Comparison of ENCODE assay signal across 8 mouse cellular contexts in genomic region chr2:30237199-30237880, GRCm38 (mm10). TPM values are rescaled to one million over a fixed set of nuclear protein-coding genes. Genes with fewer than 3 reads are reported as not detected.
DNase-seq lines count a peak whose midpoint lies in the region; ATAC-seq and TF ChIP-seq lines count a peak whose summit lies in the region.

Gene Lrrc8a, plus strand, starts transcription at chr2:30237715.

- WGBS in embryonic facial prominence, embryonic 13.5 days = under 1% methylated on average over 60 of the region's 67 CpGs
- under 1% methylated on average over 67 of the region's 67 CpGs for WGBS in heart, adult 2 months
- WGBS in limb, embryonic 13.5 days = under 1% methylated on average over 67 of the region's 67 CpGs
- under 1% methylated on average over 61 of the region's 67 CpGs for WGBS in midbrain, embryonic 16.5 days

- peak; percentile 99 for DNase-seq in 3134 (ENCODE audit: extremely low read depth, insufficient read length, low spot score)
- peak; percentile 100 for DNase-seq in adrenal gland, postnatal 36 days
- peak; percentile 100 for DNase-seq in heart, adult 2 months
- DNase-seq in kidney, adult 8-10 months = peak; percentile 99 to 100
- DNase-seq in spleen, postnatal 10 days (ENCODE audit: low spot score in 2 of 2) = peak; percentile 99 to 100

- H3K9ac ChIP-seq in embryonic facial prominence, embryonic 13.5 days = peak within 1 kb of the TSS; percentile 77
- H3K9ac ChIP-seq in heart, adult 2 months (ENCODE audit: low read depth, low read length) = peak within 1 kb of the TSS; percentile 85
- peak within 1 kb of the TSS; percentile 92 for H3K9ac ChIP-seq in limb, embryonic 13.5 days
- H3K9ac ChIP-seq in midbrain, embryonic 16.5 days (ENCODE audit: low read depth, low read length) = peak within 1 kb of the TSS; percentile 87

- peak within 1 kb of the TSS; percentile 85 for H3K27ac ChIP-seq in embryonic facial prominence, embryonic 13.5 days
- H3K27ac ChIP-seq in heart, adult 2 months = peak within 1 kb of the TSS; percentile 98
- peak within 1 kb of the TSS; percentile 89 for H3K27ac ChIP-seq in limb, embryonic 13.5 days
- H3K27ac ChIP-seq in midbrain, embryonic 16.5 days (ENCODE audit: low read length) = peak within 1 kb of the TSS; percentile 89

- peaks cover 20% of the 10 kb centered on the region for H3K4me1 ChIP-seq in embryonic facial prominence, embryonic 13.5 days
- H3K4me1 ChIP-seq in heart, adult 2 months (ENCODE audit: control insufficient read depth, insufficient read depth, low read length) = peaks cover 27% of the 10 kb centered on the region
- H3K4me1 ChIP-seq in limb, embryonic 13.5 days = peaks cover 30% of the 10 kb centered on the region
- H3K4me1 ChIP-seq in midbrain, embryonic 16.5 days (ENCODE audit: control insufficient read depth, insufficient read depth, low read length) = peaks cover 20% of the 10 kb centered on the region

- ATAC-seq in embryonic facial prominence, embryonic 13.5 days (ENCODE audit: insufficient number of reproducible peaks, insufficient read depth, low FRiP score, low TSS enrichment, low read depth) = peak; percentile 94
- peak; percentile 97 for ATAC-seq in limb, embryonic 13.5 days (ENCODE audit: low FRiP score, low read depth)
- ATAC-seq in midbrain, embryonic 16.5 days = peak; percentile 98

- H3K4me2 ChIP-seq in embryonic facial prominence, embryonic 13.5 days = peak within 1 kb of the TSS; percentile 88
- peak within 1 kb of the TSS; percentile 86 for H3K4me2 ChIP-seq in limb, embryonic 13.5 days (replicated peaks)
- H3K4me2 ChIP-seq in midbrain, embryonic 16.5 days (ENCODE audit: low read length) = peak within 1 kb of the TSS; percentile 95

- no peaks in the 10 kb centered on the region; the same call in 1 of the 2 replicates for H3K79me2 ChIP-seq in heart, adult 2 months (replicated peaks; ENCODE audit: control insufficient read depth, insufficient read depth, low read length)

- peak within 1 kb of the TSS; percentile 71 for H3K4me3 ChIP-seq in embryonic facial prominence, embryonic 13.5 days
- H3K4me3 ChIP-seq in heart, adult 2 months = peak within 1 kb of the TSS; percentile 81
- H3K4me3 ChIP-seq in limb, embryonic 13.5 days = peak within 1 kb of the TSS; percentile 89
- peak within 1 kb of the TSS; percentile 60 for H3K4me3 ChIP-seq in midbrain, embryonic 16.5 days (ENCODE audit: low read depth, low read length)

- intact Hi-C loops in heart, adult 2 months (cut with DNase I) = loop anchor here (1.0 to 2.0 kb wide), 3 partner anchors 31 to 61 kb away; no protein-coding TSS in a partner anchor

- peaks cover 20% of the 10 kb centered on the region for H3K36me3 ChIP-seq in embryonic facial prominence, embryonic 13.5 days
- peaks cover 19% of the 10 kb centered on the region for H3K36me3 ChIP-seq in heart, adult 2 months (ENCODE audit: control insufficient read depth, insufficient read depth, low read length)
- peaks cover 26% of the 10 kb centered on the region for H3K36me3 ChIP-seq in limb, embryonic 13.5 days
- H3K36me3 ChIP-seq in midbrain, embryonic 16.5 days (ENCODE audit: control insufficient read depth, insufficient read depth, low read length) = no peaks in the 10 kb centered on the region

- no peaks in the 10 kb centered on the region for H3K9me3 ChIP-seq in embryonic facial prominence, embryonic 13.5 days
- H3K9me3 ChIP-seq in limb, embryonic 13.5 days = no peaks in the 10 kb centered on the region; the same call in 1 of the 2 replicates
- no peaks in the 10 kb centered on the region for H3K9me3 ChIP-seq in midbrain, embryonic 16.5 days (replicated peaks; ENCODE audit: control insufficient read depth, low read length, poor library complexity, severe bottlenecking)

- peak; percentile 68; the same call in 1 of the 2 replicates for TF ChIP-seq EP300 in heart, adult 2 months (IDR thresholded peaks at IDR 0.05; ENCODE audit: insufficient read depth, low read depth, low read length)

- peak; percentile 73 for TF ChIP-seq POLR2A in heart, adult 2 months (IDR thresholded peaks at IDR 0.05; ENCODE audit: insufficient read depth, low read depth, low read length)

- H3K27me3 ChIP-seq in embryonic facial prominence, embryonic 13.5 days = no peaks in the 10 kb centered on the region
- H3K27me3 ChIP-seq in heart, adult 2 months (ENCODE audit: control insufficient read depth, insufficient read depth, low read length) = no peaks in the 10 kb centered on the region
- no peaks in the 10 kb centered on the region for H3K27me3 ChIP-seq in limb, embryonic 13.5 days
- no peaks in the 10 kb centered on the region for H3K27me3 ChIP-seq in midbrain, embryonic 16.5 days (ENCODE audit: control insufficient read depth, insufficient read depth, low read depth, low read length)

- TF ChIP-seq CTCF in heart, adult 2 months (IDR thresholded peaks at IDR 0.05) = peak; percentile 68

RNA-seq across cellular contexts. Expression of gene Lrrc8a, which starts in this region (rescaled TPM):
- 10 to 100 TPM; 57.6 to 75.2 TPM for total RNA-seq in adrenal gland, postnatal 36 days (2021)
- 43.6 and 45.9 TPM in 2 replicates for polyA plus RNA-seq in embryonic facial prominence, embryonic 13.5 days (2015; fragmentation: Nextera tagmentation; extraction: Ambion mirVana)
- 10 to 100 TPM; 68.2 to 83.3 TPM for total RNA-seq in heart, adult 2 months (2021)
- polyA plus RNA-seq in heart, adult 2 months (2012; rRNA removed) = 46.4 and 49.1 TPM in 2 replicates
- polyA plus RNA-seq in limb, embryonic 13.5 days (2015; fragmentation: Nextera tagmentation; extraction: Ambion mirVana) = 49.1 and 51.6 TPM in 2 replicates
- 55.4 and 57.8 TPM in 2 replicates for polyA plus RNA-seq in midbrain, embryonic 16.5 days (2015; fragmentation: Nextera tagmentation; extraction: Ambion mirVana)

Comparison
In these comparisons a context has a peak if more than half of its experiments do, and no peak if none do; other contexts are left out.
1. Peak in every context shown above with its lines: DNase-seq, ATAC-seq, H3K4me3 ChIP-seq and H3K27ac ChIP-seq.